Mouse (Mus musculus) midbrain, postnatal 0 days (tissue): ENCODE data around the gene Efhd1. TPM values are rescaled to one million over a fixed set of nuclear protein-coding genes. Genes with fewer than 3 reads are reported as not detected.
A peak's percentile ranks its signal among the peaks of the same experiment; 100 is the strongest.

Experiments used
- ATAC-seq: fragments of 200-750 bp; cut with Nextera tagmentation; 2 replicates; pipeline ENCODE4 v1.8.0; 2017; ENCODE audit warnings: moderate number of reproducible peaks, mild to moderate bottlenecking, moderate TSS enrichment, moderate library complexity; ENCODE audit not compliant: low FRiP score
- DNase-seq: peaks from one replicate; pipeline ENCODE4 v3.0.0-alpha.2; 2015; ENCODE audit warnings: low spot score
- H3K27ac ChIP-seq: fragments of 300-500 bp; sonication (generic); 2 replicates; pipeline ENCODE4 v1.5.1; 2014; ENCODE audit warnings: low read depth, mild to moderate bottlenecking, low read length, mixed read lengths
- H3K27me3 ChIP-seq: fragments of 300-500 bp; sonication (generic); 2 replicates; pipeline ENCODE4 v1.6.1; 2014; ENCODE audit warnings: low read length, control low read depth, mixed read lengths; ENCODE audit not compliant: insufficient read depth
- H3K36me3 ChIP-seq: fragments of 300-500 bp; sonication (generic); 2 replicates; pipeline ENCODE4 v1.6.1; 2014; ENCODE audit warnings: low read length, control low read depth, mixed read lengths; ENCODE audit not compliant: insufficient read depth
- H3K4me1 ChIP-seq: fragments of 300-500 bp; sonication (generic); 2 replicates; pipeline ENCODE4 v1.6.1; 2014; ENCODE audit warnings: mild to moderate bottlenecking, control low read depth, antibody characterized with exemption, low read length, mixed read lengths; ENCODE audit not compliant: insufficient read depth
- H3K4me2 ChIP-seq: fragments of 300-500 bp; sonication (generic); 2 replicates; pipeline ENCODE4 v1.6.1; 2014; ENCODE audit warnings: low read depth, mild to moderate bottlenecking, low read length, mixed read lengths; ENCODE audit not compliant: poor library complexity, severe bottlenecking
- H3K4me3 ChIP-seq: fragments of 300-500 bp; sonication (generic); 2 replicates; pipeline ENCODE4 v1.5.1; 2014; ENCODE audit warnings: low read depth, mild to moderate bottlenecking, low read length, moderate library complexity
- H3K9ac ChIP-seq: fragments of 300-500 bp; sonication (generic); replicated peaks from 2 replicates; pipeline ENCODE4 v1.6.1; 2014; ENCODE audit warnings: mild to moderate bottlenecking, low read length, moderate library complexity, mixed read lengths; ENCODE audit not compliant: poor library complexity, severe bottlenecking
- H3K9me3 ChIP-seq: fragments of 300-500 bp; sonication (generic); 2 replicates; pipeline ENCODE4 v1.6.1; 2016; ENCODE audit warnings: low read length, control low read depth
- CTCF ChIP-seq: IDR thresholded peaks from 2 replicates; pipeline ENCODE4 v1.5.1; 2016; ENCODE audit warnings: antibody characterized with exemption, mild to moderate bottlenecking
- WGBS: fragments of 180-500 bp; shearing (Covaris S2); extraction: QIAGEN DNeasy Blood & Tissue Kit; methylation state at CpG from one replicate; pipeline ENCODE4 v1.1.7; 2014; 5-methylcytosine and 5-hydroxymethylcytosine counted together
- polyA plus RNA-seq: library from polyadenylated mRNA; unstranded; fragments of >200 nt; fragmentation: Nextera tagmentation; extraction: Ambion mirVana; gene quantifications from 2 replicates; pipeline ENCODE4 v1.2.1, GENCODE M21; 2015
- total RNA-seq: library from RNA; depleted of rRNA; stranded (reverse); fragments of >200 nt; gene quantifications from 2 replicates; pipeline ENCODE4 v1.2.3, GENCODE M21; 2014

The Efhd1 gene
- total and polyA plus RNA-seq, 2 experiments from 2014 or later, result 1.7 to 7.8 TPM

- Histone ChIP-seq H3K27me3 (no peaks in the 10 kb centered on the region), H3K4me3 (no peak overlapping the region), H3K9me3 (no peaks in the 10 kb centered on the region), H3K9ac (no peak overlapping the region), H3K36me3 (no peaks in the 10 kb centered on the region), H3K4me2 (no peak overlapping the region), H3K27ac (no peak overlapping the region), H3K4me1 (no peaks in the 10 kb centered on the region)
- peak; percentile 9 for DNase-seq
- no peak for ATAC-seq
- 57% methylated on average over 8 of the region's 8 CpGs for WGBS
- TF ChIP-seq CTCF, result no peak
Measured at GRCm38 (mm10) chr1:87291416-87291815, 27.3 kb downstream of the Efhd1 start.

GRCm38 (mm10) chr1:87292420-87293190 lies 28.4 kb downstream of the Efhd1 start:
- Histone ChIP-seq H3K36me3 (no peaks in the 10 kb centered on the region), H3K9ac (no peak overlapping the region), H3K4me3 (no peak overlapping the region), H3K4me2 (no peak overlapping the region), H3K4me1 (no peaks in the 10 kb centered on the region), H3K9me3 (no peaks in the 10 kb centered on the region), H3K27me3 (no peaks in the 10 kb centered on the region), H3K27ac (no peak overlapping the region)
- TF ChIP-seq CTCF, result peak; percentile 76
- DNase-seq, result peak; percentile 84
- WGBS, result 62% methylated on average over 15 of the region's 15 CpGs
- ATAC-seq, result peak; percentile 80

- TF ChIP-seq CTCF, result no peak
- 73% methylated on average over 4 of the region's 4 CpGs for WGBS
- Histone ChIP-seq H3K4me2 (no peak overlapping the region), H3K36me3 (no peaks in the 10 kb centered on the region), H3K9ac (no peak overlapping the region), H3K27me3 (no peaks in the 10 kb centered on the region), H3K4me1 (no peaks in the 10 kb centered on the region), H3K27ac (no peak overlapping the region), H3K4me3 (no peak overlapping the region), H3K9me3 (no peaks in the 10 kb centered on the region)
- DNase-seq, result no peak
- ATAC-seq, result no peak
Measured at GRCm38 (mm10) chr1:87294063-87294710, 30.0 kb downstream of the Efhd1 start.

- Histone ChIP-seq H3K27ac (no peak overlapping the region), H3K9ac (no peak overlapping the region), H3K27me3 (no peaks in the 10 kb centered on the region), H3K4me3 (no peak overlapping the region), H3K4me1 (no peaks in the 10 kb centered on the region), H3K9me3 (no peaks in the 10 kb centered on the region), H3K4me2 (no peak overlapping the region), H3K36me3 (no peaks in the 10 kb centered on the region)
- TF ChIP-seq CTCF, result no peak
- WGBS, result 69% methylated on average over 4 of the region's 4 CpGs
- DNase-seq (no peak), ATAC-seq (no peak)
Measured at GRCm38 (mm10) chr1:87294951-87295350, 30.8 kb downstream of the Efhd1 start.

- no peak for TF ChIP-seq CTCF
- no peaks in the 10 kb centered on the region for H3K27me3 ChIP-seq
- 89% methylated on average over 10 of the region's 10 CpGs for WGBS
- no peaks in the 10 kb centered on the region for H3K36me3 ChIP-seq
- H3K4me1 ChIP-seq, result no peaks in the 10 kb centered on the region
- H3K9ac ChIP-seq, result no peak overlapping the region
- no peaks in the 10 kb centered on the region for H3K9me3 ChIP-seq
- H3K4me3 ChIP-seq, result no peak overlapping the region
- no peak for ATAC-seq
- no peak overlapping the region for H3K4me2 ChIP-seq
- H3K27ac ChIP-seq, result no peak overlapping the region
- DNase-seq, result no peak
Measured at GRCm38 (mm10) chr1:87297346-87297925, 33.3 kb downstream of the Efhd1 start.
